Mouse (Mus musculus) lung, embryonic 14.5 days (tissue): Measurements from ENCODE around the gene Osbpl5. TPM values are rescaled to one million over a fixed set of nuclear protein-coding genes. Genes with fewer than 3 reads are reported as not detected.
A peak's percentile ranks its signal among the peaks of the same experiment; 100 is the strongest.
"Not testable (repeated sequence)": the region's sequence is repeated elsewhere in the genome, so short reads cannot be mapped to it uniquely, and the experiment has no call there.

Experiments used
- ATAC-seq: fragments of 200-750 bp; cut with Nextera tagmentation; 2 replicates; pipeline ENCODE4 v1.8.0; 2017; ENCODE audit warnings: mild to moderate bottlenecking, moderate TSS enrichment, moderate library complexity; ENCODE audit not compliant: insufficient read depth
- DNase-seq: peaks from one replicate; pipeline ENCODE4 v3.0.0-alpha.2; 2015
- H3K27ac ChIP-seq: fragments of 300-500 bp; sonication (generic); 2 replicates; pipeline ENCODE4 v1.5.1; 2014; ENCODE audit warnings: low read depth, mild to moderate bottlenecking, moderate library complexity
- H3K27me3 ChIP-seq: fragments of 300-500 bp; sonication (generic); 2 replicates; pipeline ENCODE4 v1.6.1; 2014; ENCODE audit warnings: low read length, control low read depth; ENCODE audit not compliant: insufficient read depth
- H3K36me3 ChIP-seq: fragments of 300-500 bp; sonication (generic); 2 replicates; pipeline ENCODE4 v1.6.1; 2014; ENCODE audit warnings: control low read depth; ENCODE audit not compliant: insufficient read depth
- H3K4me1 ChIP-seq: fragments of 300-500 bp; sonication (generic); 2 replicates; pipeline ENCODE4 v1.6.1; 2014; ENCODE audit warnings: antibody characterized with exemption, control low read depth; ENCODE audit not compliant: insufficient read depth
- H3K4me2 ChIP-seq: fragments of 300-500 bp; sonication (generic); 2 replicates; pipeline ENCODE4 v1.6.1; 2014; ENCODE audit warnings: mild to moderate bottlenecking
- H3K4me3 ChIP-seq: fragments of 300-500 bp; sonication (generic); 2 replicates; pipeline ENCODE4 v1.5.1; 2014; ENCODE audit warnings: low read depth, low read length
- H3K9ac ChIP-seq: fragments of 300-500 bp; sonication (generic); 2 replicates; pipeline ENCODE4 v1.6.1; 2014
- H3K9me3 ChIP-seq: fragments of 300-500 bp; sonication (generic); 2 replicates; pipeline ENCODE4 v1.6.1; 2016; ENCODE audit warnings: low read depth, low read length, control low read depth
- CTCF ChIP-seq: IDR thresholded peaks from 2 replicates; pipeline ENCODE4 v1.5.1; 2016; ENCODE audit warnings: antibody characterized with exemption, low read depth
- WGBS: fragments of 180-500 bp; shearing (Covaris S2); extraction: QIAGEN DNeasy Blood & Tissue Kit; methylation state at CpG from one replicate; pipeline ENCODE4 v1.1.7; 2014; 5-methylcytosine and 5-hydroxymethylcytosine counted together
- polyA plus RNA-seq: library from polyadenylated mRNA; unstranded; fragments of >200 nt; fragmentation: Nextera tagmentation; extraction: Ambion mirVana; gene quantifications from 2 replicates; pipeline ENCODE4 v1.2.1, GENCODE M21; 2014

Gene Osbpl5
- polyA plus RNA-seq, 1 experiment from 2014 or later = 34.2 TPM

DNA sequence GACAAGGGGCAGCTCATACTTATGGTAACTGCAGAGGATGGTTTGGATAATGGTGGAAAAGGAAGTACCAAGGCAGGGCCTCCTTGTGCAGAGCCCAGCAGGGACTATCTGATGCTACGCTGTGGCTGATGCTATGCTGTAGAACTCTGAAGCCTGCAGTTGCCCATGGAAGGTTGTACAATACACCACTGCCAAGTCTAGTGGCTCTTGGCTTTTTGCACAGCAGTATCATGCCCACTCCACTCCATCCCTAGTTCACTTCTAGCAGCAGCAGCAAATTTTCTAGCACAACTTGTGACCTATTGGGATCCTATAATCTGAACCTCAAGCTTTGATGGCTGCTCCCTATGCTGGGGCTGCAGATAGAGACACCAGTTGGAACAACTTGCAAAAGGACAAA, 75.2 kb downstream of the Osbpl5 start:
- 92% methylated on average over 1 of the region's 1 CpGs for WGBS
- Histone ChIP-seq H3K36me3 (no peaks in the 10 kb centered on the region), H3K27me3 (no peaks in the 10 kb centered on the region), H3K4me2 (no peak overlapping the region), H3K9ac (no peak overlapping the region), H3K27ac (no peak overlapping the region), H3K4me3 (no peak overlapping the region), H3K9me3 (no peaks in the 10 kb centered on the region), H3K4me1 (no peaks in the 10 kb centered on the region)
- TF ChIP-seq CTCF = no peak
- DNase-seq (no peak), ATAC-seq (no peak)

DNA sequence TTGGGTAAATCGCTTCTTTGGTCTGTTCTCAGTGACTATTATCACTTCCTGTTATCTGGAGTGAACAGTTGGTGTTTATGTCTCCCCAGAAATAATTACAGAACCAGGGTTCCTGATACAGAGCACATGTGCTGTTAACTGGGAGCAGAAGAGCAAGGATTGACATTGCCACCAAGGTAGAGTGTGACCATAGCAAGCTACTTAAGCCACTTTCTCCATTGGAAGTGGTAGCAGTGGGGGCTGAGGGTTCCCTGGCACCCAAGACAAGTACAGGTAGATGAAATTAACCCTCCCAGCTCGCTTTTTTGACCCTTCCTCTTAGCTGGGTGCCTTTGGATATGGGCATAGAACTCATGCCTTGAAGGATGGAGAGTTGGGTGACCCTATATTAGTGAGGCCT, 75.9 kb downstream of the Osbpl5 start:
- H3K9ac ChIP-seq, DNase-seq, H3K4me3 ChIP-seq, ATAC-seq, H3K36me3 ChIP-seq, H3K27me3 ChIP-seq, H3K4me1 ChIP-seq, H3K27ac ChIP-seq, H3K4me2 ChIP-seq, H3K9me3 ChIP-seq: not testable (repeated sequence)
- 47% methylated on average over 2 of the region's 2 CpGs for WGBS

GRCm38 (mm10) chr7:143679650-143680049, 77.1 kb downstream of the Osbpl5 start:
- 87% methylated on average over 2 of the region's 2 CpGs for WGBS
- not testable (repeated sequence) for H3K36me3 ChIP-seq, H3K4me2 ChIP-seq, H3K9me3 ChIP-seq, H3K9ac ChIP-seq, H3K27me3 ChIP-seq, H3K4me1 ChIP-seq, H3K27ac ChIP-seq, DNase-seq, ATAC-seq, H3K4me3 ChIP-seq

DNA sequence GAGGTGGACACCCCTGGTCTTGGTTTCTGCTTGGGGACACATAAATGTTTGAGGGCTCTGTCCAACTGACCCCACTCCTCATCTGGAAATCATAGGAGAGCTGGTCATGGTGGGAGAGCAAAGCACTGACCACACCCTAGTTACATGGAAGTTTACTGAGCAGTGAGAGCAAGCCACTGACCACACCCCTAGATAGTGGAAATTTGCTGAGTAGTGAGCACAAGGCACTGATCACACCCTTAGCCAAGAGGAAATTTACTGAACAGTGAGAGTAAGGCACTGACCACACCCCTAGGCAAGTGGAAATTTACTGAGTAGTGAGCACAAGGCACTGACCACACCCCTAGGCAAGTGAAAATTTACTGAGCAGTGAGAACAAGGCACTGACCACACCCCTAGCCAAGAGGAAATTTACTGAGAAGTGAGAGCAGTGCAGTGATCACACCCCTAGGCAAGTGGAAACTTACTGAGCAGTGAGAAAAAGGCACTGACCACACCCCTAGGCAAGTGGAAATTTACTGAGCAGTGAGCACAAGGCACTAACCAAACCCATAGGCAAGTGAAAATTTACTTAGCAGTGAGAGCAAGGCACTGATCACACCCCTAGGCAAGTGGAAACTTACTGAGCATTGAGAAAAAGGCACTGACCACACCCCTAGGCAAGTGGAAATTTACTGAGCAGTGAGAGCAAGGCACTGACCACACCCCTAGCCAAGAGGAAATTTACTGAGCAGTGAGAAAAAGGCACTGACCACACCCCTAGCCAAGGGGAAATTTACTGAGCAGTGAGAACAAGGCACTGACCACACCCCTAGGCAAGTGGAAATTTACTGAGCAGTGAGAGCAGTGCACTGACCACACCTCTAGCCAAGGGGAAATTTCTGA, 90.1 kb downstream of the Osbpl5 start:
- peak; percentile 17 for DNase-seq
- Histone ChIP-seq H3K27me3 (no peaks in the 10 kb centered on the region), H3K4me2 (no peak overlapping the region), H3K36me3 (no peaks in the 10 kb centered on the region), H3K27ac (no peak overlapping the region), H3K9ac (no peak overlapping the region), H3K4me1 (no peaks in the 10 kb centered on the region), H3K4me3 (no peak overlapping the region), H3K9me3 (no peaks in the 10 kb centered on the region)
- ATAC-seq = no peak
- no peak for TF ChIP-seq CTCF

- WGBS = 71% methylated on average over 2 of the region's 2 CpGs
- H3K4me1 ChIP-seq = no peaks in the 10 kb centered on the region
These were observed 93.3 kb downstream of the Osbpl5 start for GRCm38 (mm10) chr7:143663470-143663869.

DNA sequence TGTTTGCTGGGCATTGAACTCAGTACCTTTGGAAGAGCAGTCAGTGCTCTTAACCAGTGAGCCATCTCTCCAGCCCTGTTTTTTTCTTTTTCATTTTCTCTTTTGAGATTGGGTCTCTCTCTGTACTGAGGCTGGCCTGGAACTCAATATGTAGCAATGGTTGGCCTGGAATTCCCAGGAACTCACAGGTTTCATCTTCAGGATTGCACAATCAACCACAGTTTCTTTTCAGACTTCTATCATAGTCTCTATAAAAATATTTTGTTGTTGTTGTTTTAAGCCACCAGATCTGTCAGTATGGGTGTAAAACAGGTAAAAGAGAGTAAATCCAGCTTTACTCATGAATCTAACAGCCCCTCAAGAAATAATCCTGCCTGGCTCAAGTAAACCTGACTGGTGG, 96.0 kb downstream of the Osbpl5 start:
- no peak for DNase-seq
- no peak overlapping the region for H3K27ac ChIP-seq
- no peaks in the 10 kb centered on the region for H3K4me1 ChIP-seq
- H3K27me3 ChIP-seq = no peaks in the 10 kb centered on the region
- ATAC-seq = no peak
- no peak for TF ChIP-seq CTCF
- H3K9ac ChIP-seq = no peak overlapping the region
- H3K36me3 ChIP-seq = no peaks in the 10 kb centered on the region
- H3K4me3 ChIP-seq = no peak overlapping the region
- H3K9me3 ChIP-seq = no peaks in the 10 kb centered on the region
- H3K4me2 ChIP-seq = no peak overlapping the region

More at GRCm38 (mm10) chr7:143663470-143663869, 93.3 kb downstream of the Osbpl5 start:
- H3K4me2 ChIP-seq = no peak overlapping the region
- no peaks in the 10 kb centered on the region for H3K27me3 ChIP-seq
- no peak for TF ChIP-seq CTCF
- DNase-seq = no peak
- H3K27ac ChIP-seq = no peak overlapping the region
- no peak overlapping the region for H3K4me3 ChIP-seq
- no peak overlapping the region for H3K9ac ChIP-seq
- H3K36me3 ChIP-seq = no peaks in the 10 kb centered on the region
- no peak for ATAC-seq
- no peaks in the 10 kb centered on the region for H3K9me3 ChIP-seq

GRCm38 (mm10) chr7:143649769-143650346, 106.9 kb downstream of the Osbpl5 start:
- not testable (repeated sequence) for H3K27me3 ChIP-seq, DNase-seq
- 51% methylated on average over 10 of the region's 10 CpGs for WGBS

More at GRCm38 (mm10) chr7:143649769-143650346, 106.9 kb downstream of the Osbpl5 start:
- peak overlapping the region; percentile 89 for H3K4me2 ChIP-seq
- ATAC-seq = peak; percentile 49
- H3K36me3 ChIP-seq, H3K4me1 ChIP-seq, H3K9me3 ChIP-seq, H3K9ac ChIP-seq, H3K27ac ChIP-seq: not testable (repeated sequence)
- peak overlapping the region; percentile 49 for H3K4me3 ChIP-seq
